Mouse (Mus musculus): Measurements from ENCODE around the gene Sfswap.
"Not testable (repeated sequence)": the region's sequence is repeated elsewhere in the genome, so short reads cannot be mapped to it uniquely, and the experiment has no call there.

Sfswap gene

GRCm38 (mm10) chr5:129500722-129501634 lies at the start of gene Sfswap:
Sfswap (plus strand) TSS chr5:129501221.
- peak; percentile 73 to 88 for DNase-seq

- DNase-seq: no peak
Observed at GRCm38 (mm10) chr5:129452561-129452960, 48.5 kb upstream of the Sfswap start.

- DNase-seq: peak; percentile 85 to 91
Observed at GRCm38 (mm10) chr5:129454802-129455528, 46.1 kb upstream of the Sfswap start.

- no peak for DNase-seq
Observed at GRCm38 (mm10) chr5:129455529-129455896, 45.5 kb upstream of the Sfswap start.

- DNase-seq: no peak
Observed at GRCm38 (mm10) chr5:129456579-129457140, 44.4 kb upstream of the Sfswap start.

GRCm38 (mm10) chr5:129458109-129458508 lies 42.9 kb upstream of the Sfswap start:
- DNase-seq: peak in 1 of 2 experiments; percentile 25

GRCm38 (mm10) chr5:129458541-129458940 lies 42.5 kb upstream of the Sfswap start:
- DNase-seq: peak; percentile 33 to 42

GRCm38 (mm10) chr5:129460798-129461476 lies 40.1 kb upstream of the Sfswap start:
- DNase-seq: no peak

GRCm38 (mm10) chr5:129463648-129464047 lies 37.4 kb upstream of the Sfswap start:
- not testable (repeated sequence) for DNase-seq

- no peak for DNase-seq
Observed at GRCm38 (mm10) chr5:129465788-129466187, 35.2 kb upstream of the Sfswap start.

- DNase-seq: no peak
Observed at GRCm38 (mm10) chr5:129475532-129476045, 25.4 kb upstream of the Sfswap start.

- no peak for DNase-seq
Observed at GRCm38 (mm10) chr5:129489879-129490278, 11.1 kb upstream of the Sfswap start.

- DNase-seq: peak; percentile 19 to 34
Observed at GRCm38 (mm10) chr5:129501671-129502070, 650 bp downstream of the Sfswap start.

GRCm38 (mm10) chr5:129506886-129507285 lies 5.9 kb downstream of the Sfswap start:
- DNase-seq: no peak

- peak; percentile 73 for DNase-seq
Observed at GRCm38 (mm10) chr5:129518180-129518579, 17.2 kb downstream of the Sfswap start.

- DNase-seq: peak; percentile 58 to 61
Observed at GRCm38 (mm10) chr5:129518786-129519185, 17.8 kb downstream of the Sfswap start.

GRCm38 (mm10) chr5:129519591-129519990 lies 18.6 kb downstream of the Sfswap start:
- DNase-seq: no peak

- DNase-seq: no peak
Observed at GRCm38 (mm10) chr5:129521501-129521900, 20.5 kb downstream of the Sfswap start.

GRCm38 (mm10) chr5:129521913-129522312 lies 20.9 kb downstream of the Sfswap start:
- DNase-seq: no peak

GRCm38 (mm10) chr5:129523166-129523565 lies 22.1 kb downstream of the Sfswap start:
- no peak for DNase-seq

GRCm38 (mm10) chr5:129524751-129525150 lies 23.7 kb downstream of the Sfswap start:
- DNase-seq: peak; percentile 25 to 39

GRCm38 (mm10) chr5:129527162-129527561 lies 26.1 kb downstream of the Sfswap start:
- DNase-seq: no peak

- DNase-seq: no peak
Observed at GRCm38 (mm10) chr5:129529571-129529970, 28.6 kb downstream of the Sfswap start.
